Mouse (Mus musculus) cerebellum, adult 2 months (tissue): ENCODE results near the gene Dlx4.

Experiments used
- CTCF ChIP-seq: fragments of 200-500 bp; IDR thresholded peaks from 2 replicates; pipeline ENCODE4 v1.5.1; 2011; ENCODE audit warnings: low read depth, mild to moderate bottlenecking, control low read depth, low read length, moderate library complexity, borderline replicate concordance; ENCODE audit not compliant: insufficient read depth
- POLR2A ChIP-seq: fragments of 200-500 bp; IDR thresholded peaks from 2 replicates; pipeline ENCODE4 v1.6.1; 2011; ENCODE audit warnings: low read length, control low read depth, borderline replicate concordance; ENCODE audit not compliant: insufficient read depth

GRCm38 (mm10) chr11:95139871-95140270 lies 6.2 kb downstream of the Dlx4 start:
- TF ChIP-seq POLR2A (no peak), CTCF (no peak)
